ENCODE assay signal across 30 mouse cellular contexts in the genomic region with DNA sequence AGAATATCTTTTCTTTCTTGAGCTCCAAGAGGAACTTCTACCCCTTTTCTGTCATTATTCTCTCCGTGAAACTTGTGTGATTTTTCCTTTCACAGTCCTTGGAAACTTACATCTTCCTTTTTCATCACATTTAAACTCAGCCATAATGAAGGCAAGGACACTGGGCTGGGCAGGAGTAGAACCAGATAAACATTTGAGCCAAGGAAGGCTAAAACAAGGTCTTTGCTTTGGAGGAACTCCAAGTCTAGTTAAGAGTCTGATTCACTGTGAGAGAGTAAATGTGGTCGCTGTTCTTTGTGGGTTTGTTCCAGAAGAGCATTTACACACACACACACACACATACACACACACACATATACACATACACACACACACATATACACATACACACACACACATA. TPM values are rescaled to one million over a fixed set of nuclear protein-coding genes. Genes with fewer than 3 reads are reported as not detected.
"Had no signal": no experiment of that assay in that cellular context is flagged by ENCODE, and none has a peak within 500 bp of the region (broad histone marks: within the 10 kb centered on the region; RNA-seq: fewer than 3 reads in every experiment).

No protein-coding gene starts in this region.

- H3K4me3 ChIP-seq: gastrocnemius, adult 2 months; heart, embryonic 10.5 days; heart, embryonic 12.5 days; hindbrain, embryonic 13.5 days; hindbrain, embryonic 15.5 days; kidney, embryonic 15.5 days; layer of hippocampus, adult 2 months; left cerebral cortex, adult 2 months; limb, embryonic 10.5 days; limb, embryonic 12.5 days; liver, embryonic 13.5 days; liver, embryonic 15.5 days had no signal

- H3K9me3 ChIP-seq: heart, embryonic 10.5 days; heart, embryonic 12.5 days; hindbrain, embryonic 13.5 days; hindbrain, embryonic 15.5 days; kidney, embryonic 15.5 days; limb, embryonic 10.5 days; limb, embryonic 12.5 days; liver, embryonic 13.5 days; liver, embryonic 15.5 days had no signal

- H3K27me3 ChIP-seq: hindbrain, embryonic 15.5 days; liver, embryonic 15.5 days had no signal

- DNase-seq: gastrocnemius, adult 2 months; gastrocnemius, postnatal 10 days; gastrocnemius, postnatal 25 days; heart, adult 18-20 months; heart, postnatal 10 days; kidney, adult 11 months; kidney, adult 2 months; kidney, adult 9 months; kidney, postnatal 25 days; kidney, postnatal 4 days; liver; liver, embryonic 13.5 days had no signal

- H3K9ac ChIP-seq: heart, embryonic 12.5 days; hindbrain, embryonic 13.5 days; hindbrain, embryonic 15.5 days; kidney, embryonic 15.5 days; limb, embryonic 12.5 days; liver, embryonic 15.5 days had no signal

- H3K27ac ChIP-seq: gastrocnemius, adult 2 months; heart, embryonic 10.5 days; hindbrain, embryonic 13.5 days; hindbrain, embryonic 15.5 days; hindbrain, postnatal 0 days; kidney, embryonic 15.5 days; kidney, postnatal 0 days; layer of hippocampus, adult 2 months; left cerebral cortex, adult 2 months; limb, embryonic 10.5 days; limb, embryonic 12.5 days; liver, embryonic 13.5 days; liver, embryonic 15.5 days had no signal

RNA-seq across cellular contexts. Expression of a gene that starts 39.8 kb away (rescaled TPM):
- total RNA-seq: gastrocnemius, adult 2 months; gastrocnemius, postnatal 25 days; gastrocnemius, postnatal 4 days; granulocyte monocyte progenitor cell, adult 5-6 weeks; heart, postnatal 25 days; hematopoietic stem cell, adult 5-6 weeks had no signal
- polyA plus RNA-seq: hindbrain, embryonic 11.5 days; liver, embryonic 11.5 days; liver, embryonic 13.5 days had no signal

RNA-seq across cellular contexts. Expression of a gene that starts 39.9 kb away (rescaled TPM):
- total RNA-seq: hematopoietic stem cell, adult 5-6 weeks had no signal
